Mouse (Mus musculus) heart, postnatal 0 days (tissue): Measurements from ENCODE around the gene Nsmce1.

Source experiments
- CTCF ChIP-seq: IDR thresholded peaks from 2 replicates; pipeline ENCODE4 v1.5.1; 2016; ENCODE audit warnings: antibody characterized with exemption, control low read depth, low read depth
- EP300 ChIP-seq: IDR thresholded peaks from 2 replicates; pipeline ENCODE4 v1.6.1; 2016; ENCODE audit warnings: antibody characterized with exemption, low read depth

DNA sequence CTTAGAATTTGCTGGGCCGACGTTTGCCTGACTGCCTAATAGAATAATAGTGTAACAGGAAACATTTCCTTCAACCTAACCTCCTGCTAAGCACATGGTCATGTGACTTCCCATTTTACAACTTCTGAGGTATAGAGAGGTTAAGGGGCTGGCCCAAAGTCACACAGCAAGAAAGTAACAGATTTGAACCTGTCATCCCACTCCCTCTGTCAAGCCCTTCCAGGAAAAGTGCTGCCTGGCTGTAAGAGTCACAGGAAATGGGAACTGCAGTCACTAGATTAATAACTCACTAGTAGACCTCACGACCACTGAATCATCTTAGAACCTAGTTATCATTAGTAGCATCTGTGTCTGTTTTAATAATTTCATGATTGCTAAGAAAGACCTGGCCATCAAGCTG, 68.3 kb downstream of the Nsmce1 start:
- TF ChIP-seq CTCF (no peak), EP300 (no peak)
